Mouse (Mus musculus): ENCODE data around the gene Serpina3g.

The Serpina3g gene

DNA sequence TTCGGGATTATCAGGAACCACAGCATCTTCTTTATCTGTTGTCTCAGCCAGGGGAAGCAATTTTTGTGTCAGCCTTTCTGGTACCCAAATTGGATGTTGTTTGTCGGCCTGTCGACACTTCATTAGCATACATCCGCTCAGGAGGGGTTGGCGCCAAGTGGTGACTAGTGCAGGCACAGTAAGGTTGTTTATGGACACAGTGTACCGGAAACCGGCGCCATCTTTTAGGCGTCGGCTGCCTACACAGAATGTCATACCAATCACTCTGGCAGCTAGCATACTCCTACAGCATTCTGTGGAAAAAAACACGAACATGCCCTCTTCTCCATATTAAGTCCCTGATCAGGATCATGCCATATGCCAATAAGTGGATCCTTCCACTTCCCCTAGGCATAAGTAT lies 47.3 kb downstream of the Serpina3g start:
- no peak for DNase-seq

- no peak for DNase-seq
These were observed 52.3 kb downstream of the Serpina3g start for GRCm38 (mm10) chr12:104288336-104288735.

GRCm38 (mm10) chr12:104289872-104290271 lies 53.8 kb downstream of the Serpina3g start:
- DNase-seq, result no peak
